Mouse (Mus musculus): ENCODE measurements around the gene Szt2.
A peak's percentile ranks its signal among the peaks of the same experiment; 100 is the strongest.

Szt2 gene

GRCm38 (mm10) chr4:118357504-118357903 lies 51.6 kb downstream of the Szt2 start:
- no peak for DNase-seq (ENCODE audit: low read depth)

GRCm38 (mm10) chr4:118356738-118357137 lies 52.3 kb downstream of the Szt2 start:
- peak; percentile 32 for DNase-seq (ENCODE audit: low read depth)

GRCm38 (mm10) chr4:118354289-118354688 lies 54.8 kb downstream of the Szt2 start:
- DNase-seq (ENCODE audit: low read depth) = no peak

- no peak for DNase-seq (ENCODE audit: low read depth)
Measured at GRCm38 (mm10) chr4:118353689-118354088, 55.4 kb downstream of the Szt2 start.

GRCm38 (mm10) chr4:118351828-118352227 lies 57.2 kb downstream of the Szt2 start:
- no peak for DNase-seq (ENCODE audit: low read depth)

- no peak for DNase-seq (ENCODE audit: low read depth)
Measured at GRCm38 (mm10) chr4:118350864-118351263, 58.2 kb downstream of the Szt2 start.

GRCm38 (mm10) chr4:118347529-118348309 lies 61.4 kb downstream of the Szt2 start:
- DNase-seq (ENCODE audit: low read depth) = peak; percentile 91

GRCm38 (mm10) chr4:118341447-118341846 lies 67.6 kb downstream of the Szt2 start:
- no peak for DNase-seq (ENCODE audit: low read depth)

GRCm38 (mm10) chr4:118336658-118337057 lies 72.4 kb downstream of the Szt2 start:
- peak; percentile 68 for DNase-seq (ENCODE audit: low read depth)

GRCm38 (mm10) chr4:118335991-118336390 lies 73.1 kb downstream of the Szt2 start:
- DNase-seq (ENCODE audit: low read depth) = no peak

- DNase-seq (ENCODE audit: low read depth) = peak; percentile 21
Measured at GRCm38 (mm10) chr4:118331777-118332176, 77.3 kb downstream of the Szt2 start.

- DNase-seq (ENCODE audit: low read depth) = peak; percentile 86
Measured at GRCm38 (mm10) chr4:118326476-118326875, 82.6 kb downstream of the Szt2 start.

- DNase-seq (ENCODE audit: low read depth) = no peak
Measured at GRCm38 (mm10) chr4:118320636-118321035, 88.4 kb downstream of the Szt2 start.

- no peak for DNase-seq (ENCODE audit: low read depth)
Measured at GRCm38 (mm10) chr4:118319706-118320344, 89.2 kb downstream of the Szt2 start.

GRCm38 (mm10) chr4:118316662-118317061 lies 92.4 kb downstream of the Szt2 start:
- no peak for DNase-seq (ENCODE audit: low read depth)

GRCm38 (mm10) chr4:118315286-118315685 lies 93.8 kb downstream of the Szt2 start:
- peak; percentile 20 for DNase-seq (ENCODE audit: low read depth)
